Mouse (Mus musculus): ENCODE results near the gene Cux1. TPM values are rescaled to one million over a fixed set of nuclear protein-coding genes. Genes with fewer than 3 reads are reported as not detected.

Gene Cux1
- polyA plus RNA-seq, 1 experiment from 2014 or later, result 131 TPM

GRCm38 (mm10) chr5:136516593-136516992, 50.7 kb downstream of the Cux1 start:
- peaks cover 96% of the 10 kb centered on the region for H3K79me2 ChIP-seq (ENCODE audit: inconsistent target)
- WGBS (ENCODE audit: missing documents), result 86% methylated on average over 3 of the region's 3 CpGs
- H3K4me3 ChIP-seq (ENCODE audit: inconsistent target), result no peak overlapping the region
- no peak overlapping the region for H3K27ac ChIP-seq
- H3K36me3 ChIP-seq (ENCODE audit: inconsistent target), result no peaks in the 10 kb centered on the region

DNA sequence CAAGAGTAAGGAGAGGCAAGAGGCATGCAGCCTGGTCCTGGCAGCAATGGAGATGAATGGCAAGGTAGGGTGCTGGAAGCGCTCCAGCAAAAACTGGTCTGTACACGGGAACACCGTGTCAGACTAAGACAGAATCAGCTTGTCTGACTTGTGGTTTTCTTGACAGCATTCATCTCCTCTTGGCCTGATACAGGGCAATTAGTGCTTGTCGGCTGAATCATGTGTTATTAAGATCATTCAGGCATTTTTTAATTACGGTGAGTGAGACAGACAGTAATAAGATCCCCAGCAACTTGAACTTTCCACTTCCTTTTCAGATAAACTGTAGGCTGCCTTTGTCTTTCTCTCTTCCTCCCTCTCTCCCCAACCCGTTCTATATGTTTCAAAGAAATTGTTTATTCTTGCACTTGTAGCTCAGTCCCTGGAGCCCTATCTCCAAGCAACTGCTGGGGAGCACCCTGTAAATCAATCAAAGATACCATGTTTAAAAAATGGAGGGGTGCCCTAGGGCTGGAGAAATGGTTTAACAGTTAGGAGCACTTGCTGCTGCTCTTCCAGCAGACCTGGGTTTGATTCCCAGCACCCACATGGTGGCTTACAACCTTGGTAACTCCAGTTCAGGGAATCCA, 53.1 kb downstream of the Cux1 start:
- Histone ChIP-seq H3K79me2 (ENCODE audit: inconsistent target) (peaks cover 96% of the 10 kb centered on the region), H3K27ac (no peak overlapping the region), H3K36me3 (ENCODE audit: inconsistent target) (no peaks in the 10 kb centered on the region), H3K4me3 (ENCODE audit: inconsistent target) (no peak overlapping the region)
- WGBS (ENCODE audit: missing documents), result 49% methylated on average over 6 of the region's 6 CpGs

DNA sequence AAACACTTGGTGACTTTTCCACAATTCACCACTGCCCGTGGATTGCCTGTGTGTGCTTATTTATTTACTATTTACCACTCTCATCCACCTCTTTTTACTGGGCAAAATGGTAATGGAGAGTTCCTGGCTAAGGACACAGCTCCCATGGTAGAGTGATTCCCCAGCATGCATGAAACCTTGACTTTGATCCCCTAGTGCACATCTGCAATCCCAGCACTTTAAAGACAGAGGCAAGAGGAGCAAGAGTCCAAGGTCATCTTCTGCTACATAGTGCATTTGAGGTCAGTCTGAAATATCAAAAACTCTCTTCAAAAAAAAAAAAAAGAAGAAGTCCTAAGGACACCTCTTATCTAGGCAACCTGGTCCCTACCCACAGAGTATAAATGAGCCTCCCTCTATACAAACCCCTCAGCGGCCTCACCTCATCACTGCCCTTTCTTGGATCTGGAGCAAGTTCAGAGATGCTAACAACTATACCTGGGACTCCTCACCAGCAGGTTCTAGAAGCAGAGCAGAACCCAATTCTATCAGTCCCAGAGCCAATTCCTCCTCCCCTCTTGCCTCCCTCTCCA, 55.1 kb downstream of the Cux1 start:
- H3K4me3 ChIP-seq (ENCODE audit: inconsistent target), result no peak overlapping the region
- 76% methylated on average over 2 of the region's 2 CpGs for WGBS (ENCODE audit: missing documents)

DNA sequence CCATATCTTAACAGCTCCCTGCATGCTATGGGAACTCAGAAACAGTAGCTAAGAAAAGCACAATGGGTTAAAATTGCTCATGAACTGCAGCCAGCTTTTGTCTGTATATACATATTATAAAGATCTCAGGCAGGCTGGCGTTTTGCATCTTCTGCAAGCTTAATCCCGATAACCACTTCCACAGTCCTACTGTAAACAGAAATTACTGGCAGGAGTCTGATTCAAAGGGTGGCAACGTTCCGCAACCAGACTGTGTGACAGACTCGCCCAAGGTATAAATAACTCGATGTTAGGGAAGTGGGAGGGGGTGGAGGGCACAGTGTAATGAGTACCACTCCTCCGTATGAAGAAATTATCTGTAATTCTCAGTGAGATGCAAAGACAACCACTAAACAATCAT, 55.9 kb downstream of the Cux1 start:
- WGBS (ENCODE audit: missing documents), result 27% methylated on average over 7 of the region's 7 CpGs
- H3K27ac ChIP-seq, result no peak overlapping the region
- H3K79me2 ChIP-seq (ENCODE audit: inconsistent target), result peaks cover 99% of the 10 kb centered on the region
- no peak overlapping the region for H3K4me3 ChIP-seq (ENCODE audit: inconsistent target)
- no peaks in the 10 kb centered on the region for H3K36me3 ChIP-seq (ENCODE audit: inconsistent target)

More for the DNA sequence above, 55.1 kb downstream of the Cux1 start:
- Histone ChIP-seq H3K79me2 (ENCODE audit: inconsistent target) (peaks cover 98% of the 10 kb centered on the region), H3K36me3 (ENCODE audit: inconsistent target) (no peaks in the 10 kb centered on the region), H3K27ac (no peak overlapping the region)

DNA sequence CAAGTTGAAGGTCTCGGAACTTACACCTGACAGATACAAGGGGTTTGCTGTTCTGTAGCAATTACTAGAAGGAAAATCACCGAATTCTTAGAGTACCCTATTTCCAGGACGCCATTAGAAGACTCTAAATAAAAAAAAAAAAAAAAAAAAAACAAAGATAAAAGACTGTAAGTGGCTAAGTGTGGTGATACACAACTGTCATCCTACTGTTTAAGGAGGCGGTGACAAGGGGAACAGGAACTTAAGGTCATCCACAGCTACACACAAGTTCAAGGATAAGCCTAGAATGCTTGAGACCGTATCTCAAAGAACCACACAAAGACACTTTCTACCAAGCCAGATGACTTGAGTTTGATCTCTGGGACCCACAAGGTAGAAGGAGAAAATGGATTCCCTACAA, 56.7 kb downstream of the Cux1 start:
- Histone ChIP-seq H3K4me3 (ENCODE audit: inconsistent target) (no peak overlapping the region), H3K27ac (no peak overlapping the region)
- WGBS (ENCODE audit: missing documents), result 92% methylated on average over 5 of the region's 5 CpGs

DNA sequence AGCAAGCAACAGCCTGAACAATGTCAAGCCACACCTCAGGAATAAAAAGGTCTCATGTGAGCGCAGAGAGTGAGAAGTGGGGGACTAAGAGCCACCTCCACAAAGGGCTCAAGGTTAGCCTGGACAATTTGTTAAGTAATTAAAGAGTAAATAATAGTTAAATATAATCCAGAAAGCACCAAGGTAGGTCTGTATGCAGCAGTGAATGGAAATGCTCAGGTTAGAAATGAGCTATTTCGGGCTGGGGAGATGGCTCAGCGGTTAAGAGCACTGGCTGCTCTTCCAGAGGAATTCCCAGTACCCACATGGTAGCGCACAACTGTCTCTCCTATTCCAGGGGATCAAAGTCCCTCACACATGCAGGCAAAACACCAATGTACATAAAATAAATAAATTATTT, 59.7 kb downstream of the Cux1 start:
- 98% methylated on average over 4 of the region's 4 CpGs for WGBS (ENCODE audit: missing documents)
- Histone ChIP-seq H3K79me2 (ENCODE audit: inconsistent target) (peaks cover 99% of the 10 kb centered on the region), H3K27ac (no peak overlapping the region), H3K36me3 (ENCODE audit: inconsistent target) (no peaks in the 10 kb centered on the region), H3K4me3 (ENCODE audit: inconsistent target) (no peak overlapping the region)

More for the DNA sequence above, 56.7 kb downstream of the Cux1 start:
- no peaks in the 10 kb centered on the region for H3K36me3 ChIP-seq (ENCODE audit: inconsistent target)
- peaks cover 99% of the 10 kb centered on the region for H3K79me2 ChIP-seq (ENCODE audit: inconsistent target)

GRCm38 (mm10) chr5:136506262-136506661, 61.0 kb downstream of the Cux1 start:
- Histone ChIP-seq H3K4me3 (ENCODE audit: inconsistent target) (no peak overlapping the region), H3K27ac (peak overlapping the region; percentile 60; the same call in 1 of the 2 replicates), H3K36me3 (ENCODE audit: inconsistent target) (no peaks in the 10 kb centered on the region), H3K79me2 (ENCODE audit: inconsistent target) (peaks cover 99% of the 10 kb centered on the region)
- no CpG with 5 or more reads among the region's 1 CpGs for WGBS (ENCODE audit: missing documents)

GRCm38 (mm10) chr5:136502491-136503086, 64.7 kb downstream of the Cux1 start:
- 79% methylated on average over 5 of the region's 5 CpGs for WGBS (ENCODE audit: missing documents)
- H3K79me2 ChIP-seq (ENCODE audit: inconsistent target), result peaks cover 99% of the 10 kb centered on the region

GRCm38 (mm10) chr5:136500307-136500871, 66.9 kb downstream of the Cux1 start:
- 13% methylated on average over 6 of the region's 6 CpGs for WGBS (ENCODE audit: missing documents)
- H3K27ac ChIP-seq, result peak overlapping the region; percentile 81
- peaks cover 100% of the 10 kb centered on the region for H3K79me2 ChIP-seq (ENCODE audit: inconsistent target)
- no peaks in the 10 kb centered on the region for H3K36me3 ChIP-seq (ENCODE audit: inconsistent target)
- no peak overlapping the region for H3K4me3 ChIP-seq (ENCODE audit: inconsistent target)

More at GRCm38 (mm10) chr5:136502491-136503086, 64.7 kb downstream of the Cux1 start:
- Histone ChIP-seq H3K27ac (peak overlapping the region; percentile 60; the same call in 1 of the 2 replicates), H3K4me3 (ENCODE audit: inconsistent target) (no peak overlapping the region), H3K36me3 (ENCODE audit: inconsistent target) (no peaks in the 10 kb centered on the region)

- peak overlapping the region; percentile 81; the same call in 1 of the 2 replicates for H3K27ac ChIP-seq
- H3K4me3 ChIP-seq (ENCODE audit: inconsistent target), result no peak overlapping the region
- 57% methylated on average over 2 of the region's 2 CpGs for WGBS (ENCODE audit: missing documents)
- no peaks in the 10 kb centered on the region for H3K36me3 ChIP-seq (ENCODE audit: inconsistent target)
- peaks cover 100% of the 10 kb centered on the region for H3K79me2 ChIP-seq (ENCODE audit: inconsistent target)
Measured at GRCm38 (mm10) chr5:136499316-136499715, 68.0 kb downstream of the Cux1 start.

- Histone ChIP-seq H3K79me2 (ENCODE audit: inconsistent target) (peaks cover 100% of the 10 kb centered on the region), H3K36me3 (ENCODE audit: inconsistent target) (no peaks in the 10 kb centered on the region), H3K4me3 (ENCODE audit: inconsistent target) (no peak overlapping the region), H3K27ac (no peak overlapping the region)
- WGBS (ENCODE audit: missing documents), result 88% methylated on average over 3 of the region's 3 CpGs
Measured at GRCm38 (mm10) chr5:136498741-136499140, 68.5 kb downstream of the Cux1 start.

GRCm38 (mm10) chr5:136497301-136497700, 70.0 kb downstream of the Cux1 start:
- no CpG with 5 or more reads among the region's 2 CpGs for WGBS (ENCODE audit: missing documents)
- Histone ChIP-seq H3K4me3 (ENCODE audit: inconsistent target) (no peak overlapping the region), H3K27ac (no peak overlapping the region), H3K79me2 (ENCODE audit: inconsistent target) (peaks cover 100% of the 10 kb centered on the region), H3K36me3 (ENCODE audit: inconsistent target) (no peaks in the 10 kb centered on the region)

GRCm38 (mm10) chr5:136495581-136495980, 71.7 kb downstream of the Cux1 start:
- Histone ChIP-seq H3K4me3 (ENCODE audit: inconsistent target) (no peak overlapping the region), H3K79me2 (ENCODE audit: inconsistent target) (peaks cover 99% of the 10 kb centered on the region), H3K27ac (peak overlapping the region; percentile 24; the same call in 1 of the 2 replicates), H3K36me3 (ENCODE audit: inconsistent target) (no peaks in the 10 kb centered on the region)
- WGBS (ENCODE audit: missing documents), result 6% methylated on average over 3 of the region's 3 CpGs

DNA sequence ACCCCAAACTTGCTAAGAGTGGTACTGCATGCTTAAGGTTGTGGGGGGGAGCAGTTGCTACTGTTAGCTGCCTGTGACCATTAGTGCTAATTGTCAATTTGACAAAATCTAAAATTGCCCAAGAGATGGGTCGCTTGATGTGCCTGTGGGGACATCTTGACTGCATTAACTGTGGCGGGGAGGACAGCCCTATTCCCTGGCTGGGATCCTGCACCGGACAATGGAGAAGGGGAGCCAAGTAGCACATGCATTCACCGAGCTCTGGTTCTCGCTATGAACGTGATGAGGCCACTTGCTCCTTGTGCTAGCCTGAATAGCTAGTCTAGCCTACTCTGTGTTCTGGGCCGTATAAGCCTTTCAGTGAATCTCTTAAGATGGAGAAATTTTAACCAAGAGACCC, 72.4 kb downstream of the Cux1 start:
- Histone ChIP-seq H3K36me3 (ENCODE audit: inconsistent target) (no peaks in the 10 kb centered on the region), H3K27ac (no peak overlapping the region)
- 91% methylated on average over 7 of the region's 7 CpGs for WGBS (ENCODE audit: missing documents)

GRCm38 (mm10) chr5:136494288-136494687, 73.0 kb downstream of the Cux1 start:
- peaks cover 99% of the 10 kb centered on the region for H3K79me2 ChIP-seq (ENCODE audit: inconsistent target)
- 85% methylated on average over 1 of the region's 2 CpGs for WGBS (ENCODE audit: missing documents)
- no peak overlapping the region for H3K27ac ChIP-seq

More for the DNA sequence above, 72.4 kb downstream of the Cux1 start:
- no peak overlapping the region for H3K4me3 ChIP-seq (ENCODE audit: inconsistent target)
- H3K79me2 ChIP-seq (ENCODE audit: inconsistent target), result peaks cover 99% of the 10 kb centered on the region

More at GRCm38 (mm10) chr5:136494288-136494687, 73.0 kb downstream of the Cux1 start:
- H3K4me3 ChIP-seq (ENCODE audit: inconsistent target), result no peak overlapping the region
- no peaks in the 10 kb centered on the region for H3K36me3 ChIP-seq (ENCODE audit: inconsistent target)

All from macrophage (primary cell).